ENCODE assay signal across 20 mouse cellular contexts in genomic region chr5:8722224-8722623, GRCm38 (mm10).
DNase-seq lines count a peak whose midpoint lies in the region; ATAC-seq and TF ChIP-seq lines count a peak whose summit lies in the region.
"Had no signal": no experiment of that assay in that cellular context is flagged by ENCODE, and none has a peak within 500 bp of the region (broad histone marks: within the 10 kb centered on the region; RNA-seq: fewer than 3 reads in every experiment).

No protein-coding gene starts in this region.

- H3K4me2 ChIP-seq in liver, postnatal 0 days (ENCODE audit: low read depth, low read length), result no peak overlapping the region
- no peak overlapping the region for H3K4me2 ChIP-seq in liver, embryonic 11.5 days
- H3K4me2 ChIP-seq in CH12.LX (ENCODE audit: insufficient read depth, low read depth, poor library complexity, severe bottlenecking), result peak overlapping the region; percentile 67; the same call in 1 of the 2 replicates
- H3K4me2 ChIP-seq: hindbrain, embryonic 12.5 days had no signal

- no peaks in the 10 kb centered on the region for H3K9me3 ChIP-seq in liver, postnatal 0 days (ENCODE audit: low read length)
- no peaks in the 10 kb centered on the region for H3K9me3 ChIP-seq in liver, embryonic 11.5 days (ENCODE audit: control insufficient read depth, low read length)
- H3K9me3 ChIP-seq in CH12.LX (replicated peaks; ENCODE audit: low read length), result no peaks in the 10 kb centered on the region
- H3K9me3 ChIP-seq: embryonic facial prominence, embryonic 10.5 days; heart, embryonic 10.5 days; hindbrain, embryonic 12.5 days had no signal

- no peak for DNase-seq in liver, postnatal 0 days
- no peak for DNase-seq in liver, embryonic 11.5 days (ENCODE audit: low spot score)
- DNase-seq in CH12.LX (ENCODE audit: extremely low read depth), result peak; percentile 10
- peak; percentile 8 for DNase-seq in adipocyte (ENCODE audit: low spot score)
- DNase-seq in mesoderm, embryonic 11.5 days (ENCODE audit: low read depth, low spot score), result peak; percentile 2
- DNase-seq in left cerebral cortex, adult 11 months (ENCODE audit: low spot score), result no peak
- no peak for DNase-seq in kidney, adult 11 months
- DNase-seq in frontal cortex, postnatal 14 days (ENCODE audit: low spot score in 2 of 2), result no peak
- DNase-seq: adrenal gland, postnatal 14 days; cerebellum, adult 18-20 months; cerebellum, adult 9-11 months; heart, adult 18-20 months; heart, postnatal 10 days; heart, postnatal 4 days had no signal

- H3K9ac ChIP-seq in liver, postnatal 0 days (replicated peaks), result no peak overlapping the region
- no peak overlapping the region for H3K9ac ChIP-seq in liver, embryonic 11.5 days (ENCODE audit: low read depth, low read length)
- H3K9ac ChIP-seq in CH12.LX (ENCODE audit: insufficient read depth, low read depth), result peak overlapping the region; percentile 64
- H3K9ac ChIP-seq: hindbrain, embryonic 12.5 days had no signal

- no peaks in the 10 kb centered on the region for H3K27me3 ChIP-seq in liver, postnatal 0 days (ENCODE audit: insufficient read depth, low read length)
- H3K27me3 ChIP-seq in liver, embryonic 11.5 days (replicated peaks; ENCODE audit: control insufficient read depth, insufficient read depth, low read length), result no peaks in the 10 kb centered on the region
- H3K27me3 ChIP-seq in CH12.LX (replicated peaks), result no peaks in the 10 kb centered on the region
- H3K27me3 ChIP-seq: hindbrain, embryonic 12.5 days had no signal

- no peak for TF ChIP-seq CTCF in liver, postnatal 0 days (IDR thresholded peaks at IDR 0.05; ENCODE audit: low read depth)
- TF ChIP-seq CTCF in CH12.LX (conservative IDR thresholded peaks at IDR 0.05 in 1 of 2, IDR thresholded peaks at IDR 0.05 in 1 of 2; ENCODE audit: low read depth in 2 of 2, low read length in 2 of 2), result no peak

- in situ Hi-C loops in CH12.LX (cut with MboI; ENCODE audit: low pct_ligation_motif_present, low pct_unique_long_range_greater_than_20kb, low sequenced_read_pairs), result no loop called here

- TF ChIP-seq EP300 in liver, postnatal 0 days (IDR thresholded peaks at IDR 0.05; ENCODE audit: low read depth), result no peak
- TF ChIP-seq EP300 in CH12.LX (IDR thresholded peaks at IDR 0.05; ENCODE audit: low read length), result 0 out of 2 replicates have a peak, but pooled peaks have one; percentile 17

- 0 out of 2 replicates have a peak, but pooled peaks have one; percentile 13 for ATAC-seq in liver, postnatal 0 days
- no peak; the same call in 1 of the 2 replicates for ATAC-seq in liver, embryonic 11.5 days (replicated peaks; ENCODE audit: low FRiP score)
- ATAC-seq: forebrain, embryonic 14.5 days; hindbrain, postnatal 0 days; intestine, embryonic 16.5 days had no signal

- H3K79me2 ChIP-seq in CH12.LX (replicated peaks; ENCODE audit: control insufficient read depth, extremely low read depth, insufficient read depth, poor library complexity, severe bottlenecking), result no peaks in the 10 kb centered on the region

- TF ChIP-seq RAD21 in CH12.LX (IDR thresholded peaks at IDR 0.05; ENCODE audit: low read depth, low read length), result no peak

- no peaks in the 10 kb centered on the region for H3K36me3 ChIP-seq in liver, postnatal 0 days (replicated peaks; ENCODE audit: insufficient read depth, low read length)
- no peaks in the 10 kb centered on the region for H3K36me3 ChIP-seq in liver, embryonic 11.5 days (ENCODE audit: control insufficient read depth, insufficient read depth, low read length)
- H3K36me3 ChIP-seq in CH12.LX (replicated peaks in 1 of 2; ENCODE audit: control insufficient read depth in 1 of 2, insufficient read depth in 1 of 2, low read length in 1 of 2), result no peaks in the 10 kb centered on the region
- H3K36me3 ChIP-seq: embryonic facial prominence, embryonic 10.5 days; heart, embryonic 10.5 days; hindbrain, embryonic 12.5 days had no signal

- H3K27ac ChIP-seq in liver, postnatal 0 days (ENCODE audit: low read depth), result no peak overlapping the region
- no peak overlapping the region for H3K27ac ChIP-seq in liver, embryonic 11.5 days (ENCODE audit: low read depth, low read length)
- H3K27ac ChIP-seq in CH12.LX (ENCODE audit: insufficient read depth, low read depth), result no peak overlapping the region
- H3K27ac ChIP-seq: embryonic facial prominence, embryonic 10.5 days; heart, embryonic 10.5 days; hindbrain, embryonic 12.5 days; hindbrain, postnatal 0 days had no signal

- dilution Hi-C loops in CH12.LX (cut with MboI; ENCODE audit: extremely low pct_ligation_motif_present, extremely low pct_unique_long_range_greater_than_20kb, low sequenced_read_pairs), result no loop called here

- no peaks in the 10 kb centered on the region for H3K4me1 ChIP-seq in liver, postnatal 0 days (ENCODE audit: insufficient read depth)
- H3K4me1 ChIP-seq in liver, embryonic 11.5 days (replicated peaks; ENCODE audit: control insufficient read depth, insufficient read depth, low read length), result no peaks in the 10 kb centered on the region
- peaks cover 5 to 23% of the 10 kb centered on the region in 2 experiments for H3K4me1 ChIP-seq in CH12.LX (ENCODE audit: control insufficient read depth in 1 of 2, insufficient read depth in 2 of 2)
- H3K4me1 ChIP-seq: embryonic facial prominence, embryonic 10.5 days; heart, embryonic 10.5 days; hindbrain, embryonic 12.5 days had no signal

- TF ChIP-seq POLR2A in CH12.LX (IDR thresholded peaks at IDR 0.05; ENCODE audit: low read depth, low read length), result no peak

- H3K4me3 ChIP-seq in liver, postnatal 0 days (ENCODE audit: low read depth, low read length), result no peak overlapping the region
- H3K4me3 ChIP-seq in liver, embryonic 11.5 days (ENCODE audit: low read depth, low read length), result no peak overlapping the region
- no peak overlapping the region for H3K4me3 ChIP-seq in CH12.LX (replicated peaks in 1 of 3; ENCODE audit: low read depth in 2 of 3, low read length in 2 of 3, poor library complexity in 1 of 3)
- H3K4me3 ChIP-seq: embryonic facial prominence, embryonic 10.5 days; heart, embryonic 10.5 days; hindbrain, embryonic 12.5 days had no signal

- WGBS in liver, postnatal 0 days (ENCODE audit: insufficient replicate concordance), result 50% methylated on average over 1 of the region's 1 CpGs
- 22% methylated on average over 1 of the region's 1 CpGs for WGBS in liver, embryonic 11.5 days

TF ChIP-seq in CH12.LX, 34 proteins besides CTCF, POLR2A, EP300 and RAD21:
- TF ChIP-seq USF1 (IDR thresholded peaks at IDR 0.05; ENCODE audit: low read depth, low read length) (no peak), ELF1 (IDR thresholded peaks at IDR 0.05; ENCODE audit: low read depth, low read length) (no peak), MEF2A (IDR thresholded peaks at IDR 0.05; ENCODE audit: borderline replicate concordance, low read depth, low read length) (no peak), ZKSCAN1 (IDR thresholded peaks at IDR 0.05; ENCODE audit: borderline replicate concordance, low read depth, low read length) (no peak), SIN3A (IDR thresholded peaks at IDR 0.05; ENCODE audit: low read length) (no peak), ETS1 (conservative IDR thresholded peaks at IDR 0.05; ENCODE audit: low read depth, low read length) (no peak), ZNF384 (IDR thresholded peaks at IDR 0.05; ENCODE audit: low read depth, low read length) (no peak), RCOR1 (conservative IDR thresholded peaks at IDR 0.05; ENCODE audit: low read depth, low read length) (no peak), MAFK (IDR thresholded peaks at IDR 0.05; ENCODE audit: insufficient replicate concordance, low read length) (no peak), ZC3H11A (IDR thresholded peaks at IDR 0.05; ENCODE audit: low read depth, low read length) (no peak), CHD1 (IDR thresholded peaks at IDR 0.05; ENCODE audit: low read depth, low read length) (no peak)
TF ChIP-seq in CH12.LX: peak in this region for 0.

Comparison
In these comparisons a context has a peak if more than half of its experiments do, and no peak if none do; other contexts are left out.
1. DNase-seq: peak in CH12.LX (single experiment), adipocyte (single experiment) and mesoderm, embryonic 11.5 days (single experiment); none in liver, postnatal 0 days (single experiment), liver, embryonic 11.5 days (single experiment), left cerebral cortex, adult 11 months (single experiment), kidney, adult 11 months (single experiment) and frontal cortex, postnatal 14 days (0 of 2).